Mouse (Mus musculus) ovary, postnatal 14 days (tissue): ENCODE results near the gene Thra.

ENCODE experiments used
- DNase-seq: peaks from one replicate; pipeline ENCODE4 v3.0.0; 2022; ENCODE audit warnings: low spot score

The Thra gene

GRCm38 (mm10) chr11:98796515-98797216 lies 56.2 kb downstream of the Thra start:
- peak; percentile 64 for DNase-seq

GRCm38 (mm10) chr11:98797306-98797705 lies 56.9 kb downstream of the Thra start:
- DNase-seq = no peak

GRCm38 (mm10) chr11:98797909-98798308 lies 57.5 kb downstream of the Thra start:
- no peak for DNase-seq

DNA sequence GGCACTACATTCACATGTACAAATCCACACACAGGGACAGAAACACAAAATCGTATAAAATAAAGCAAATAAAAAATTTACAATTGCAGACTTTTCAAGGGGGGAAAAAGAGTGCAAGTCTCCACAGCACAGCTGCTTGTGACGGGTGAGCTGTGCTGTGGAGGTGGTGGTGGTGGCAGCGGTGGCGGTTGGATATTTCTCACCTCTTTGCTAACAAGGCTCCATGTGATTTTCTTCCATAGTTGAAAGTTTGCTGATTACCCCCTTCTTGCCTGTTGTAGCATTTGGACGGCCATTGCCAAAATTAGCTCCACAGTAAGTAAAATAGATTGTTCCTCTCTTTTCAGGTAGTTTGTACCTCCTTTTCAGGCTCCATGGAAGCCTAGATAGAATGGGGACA lies 64.2 kb downstream of the Thra start, which contains the start of gene Casc3:
Casc3 (plus strand) TSS at position 301 of the 400 bp plus-strand sequence.
- no peak for DNase-seq

GRCm38 (mm10) chr11:98808417-98808816 lies 68.0 kb downstream of the Thra start:
- DNase-seq = no peak

GRCm38 (mm10) chr11:98809457-98810290 lies 69.2 kb downstream of the Thra start:
- DNase-seq = peak; percentile 98

- no peak for DNase-seq
These were observed 70.2 kb downstream of the Thra start for GRCm38 (mm10) chr11:98810686-98811085.

DNA sequence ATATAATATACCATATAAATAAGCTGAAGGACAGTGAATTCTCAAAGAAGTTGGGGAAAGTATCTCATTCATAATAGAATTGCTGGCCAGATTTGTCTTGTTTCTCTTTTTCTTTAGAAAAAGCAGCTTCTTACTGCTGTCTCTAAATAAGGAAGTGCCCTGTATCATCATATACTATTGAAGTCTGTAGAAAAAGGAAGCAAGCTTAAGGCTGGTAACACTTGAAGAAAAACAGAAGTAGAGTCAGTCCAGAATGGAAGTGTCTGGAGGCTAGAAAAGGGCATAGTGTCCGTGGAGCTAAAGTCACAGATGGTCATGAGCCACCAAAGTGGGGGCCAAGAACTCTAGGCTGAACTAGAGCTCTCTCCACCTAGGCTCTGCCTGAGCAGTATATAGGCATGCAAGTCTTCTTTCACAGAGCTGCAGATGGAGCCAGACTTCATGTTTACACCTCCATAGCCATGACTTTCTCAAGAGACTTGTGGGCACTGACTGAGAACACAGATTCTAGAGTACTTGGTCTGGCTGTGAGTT lies 76.3 kb downstream of the Thra start:
- DNase-seq = no peak
